Mouse (Mus musculus) 3T3-L1 (cell line): ENCODE results near the gene Senp7.
A peak's percentile ranks its signal among the peaks of the same experiment; 100 is the strongest.
"Not testable (repeated sequence)": the region's sequence is repeated elsewhere in the genome, so short reads cannot be mapped to it uniquely, and the experiment has no call there.

Experiments used
- DNase-seq: peaks from one replicate; pipeline ENCODE4 v3.0.0-alpha.2; 2015; ENCODE audit warnings: low read depth, low spot score

The Senp7 gene

DNA sequence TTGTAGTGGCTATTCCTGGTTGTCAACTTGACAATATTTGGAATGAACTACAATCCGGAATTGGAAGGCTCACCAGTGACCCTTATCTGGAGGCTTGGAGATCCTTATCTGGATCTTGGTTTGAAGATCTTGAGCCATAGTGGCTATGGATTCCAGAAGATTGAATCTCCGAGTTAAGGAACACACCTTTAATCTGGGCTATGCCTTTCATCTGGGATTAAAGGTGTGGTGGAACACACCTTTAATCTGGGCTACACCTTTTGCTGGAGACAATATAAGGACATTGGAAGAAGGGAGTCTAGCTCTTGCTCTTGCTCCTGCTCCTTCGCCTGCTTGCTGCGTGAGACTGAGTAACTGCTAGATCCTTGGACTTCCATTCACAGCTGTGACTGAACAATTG lies at the start of gene Senp7:
Gene Senp7, plus strand, starts transcription at position 301 of the 400 bp plus-strand sequence.
- not testable (repeated sequence) for DNase-seq

DNA sequence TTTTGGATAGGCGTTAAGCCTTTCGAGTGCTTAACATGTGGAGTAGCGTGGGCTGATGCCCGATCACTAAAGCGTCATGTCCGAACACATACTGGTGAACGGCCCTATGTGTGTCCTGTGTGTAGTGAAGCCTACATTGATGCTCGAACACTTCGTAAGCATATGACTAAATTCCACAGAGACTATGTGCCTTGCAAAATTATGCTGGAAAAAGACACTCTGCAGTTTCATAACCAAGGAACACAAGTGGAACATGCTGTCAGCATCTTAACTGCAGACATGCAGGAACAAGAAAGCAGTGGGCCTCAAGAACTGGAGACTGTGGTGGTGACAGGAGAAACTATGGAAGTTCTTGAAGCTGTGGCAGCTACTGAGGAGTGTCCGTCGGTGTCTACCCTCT lies 41.3 kb upstream of the Senp7 start:
- DNase-seq, result no peak

DNA sequence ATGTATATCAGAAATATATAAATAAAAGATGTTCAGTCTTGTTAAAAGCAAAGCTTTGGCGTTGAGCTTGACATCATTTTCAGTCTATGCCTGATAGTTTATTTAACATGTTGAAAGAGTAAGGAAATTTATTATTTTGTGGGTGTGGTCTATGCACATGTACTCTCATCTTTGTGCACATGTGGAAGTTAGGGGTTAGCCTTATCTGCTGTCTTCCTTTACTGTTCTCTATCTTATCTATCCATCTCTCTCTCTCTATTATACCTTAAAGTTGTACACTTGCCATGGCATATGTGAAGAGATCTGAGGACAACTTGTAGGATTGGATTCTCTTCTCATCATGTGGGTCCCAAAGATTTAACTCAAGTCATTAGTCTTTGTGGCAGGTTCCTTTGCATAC lies 39.3 kb upstream of the Senp7 start:
- no peak for DNase-seq

DNA sequence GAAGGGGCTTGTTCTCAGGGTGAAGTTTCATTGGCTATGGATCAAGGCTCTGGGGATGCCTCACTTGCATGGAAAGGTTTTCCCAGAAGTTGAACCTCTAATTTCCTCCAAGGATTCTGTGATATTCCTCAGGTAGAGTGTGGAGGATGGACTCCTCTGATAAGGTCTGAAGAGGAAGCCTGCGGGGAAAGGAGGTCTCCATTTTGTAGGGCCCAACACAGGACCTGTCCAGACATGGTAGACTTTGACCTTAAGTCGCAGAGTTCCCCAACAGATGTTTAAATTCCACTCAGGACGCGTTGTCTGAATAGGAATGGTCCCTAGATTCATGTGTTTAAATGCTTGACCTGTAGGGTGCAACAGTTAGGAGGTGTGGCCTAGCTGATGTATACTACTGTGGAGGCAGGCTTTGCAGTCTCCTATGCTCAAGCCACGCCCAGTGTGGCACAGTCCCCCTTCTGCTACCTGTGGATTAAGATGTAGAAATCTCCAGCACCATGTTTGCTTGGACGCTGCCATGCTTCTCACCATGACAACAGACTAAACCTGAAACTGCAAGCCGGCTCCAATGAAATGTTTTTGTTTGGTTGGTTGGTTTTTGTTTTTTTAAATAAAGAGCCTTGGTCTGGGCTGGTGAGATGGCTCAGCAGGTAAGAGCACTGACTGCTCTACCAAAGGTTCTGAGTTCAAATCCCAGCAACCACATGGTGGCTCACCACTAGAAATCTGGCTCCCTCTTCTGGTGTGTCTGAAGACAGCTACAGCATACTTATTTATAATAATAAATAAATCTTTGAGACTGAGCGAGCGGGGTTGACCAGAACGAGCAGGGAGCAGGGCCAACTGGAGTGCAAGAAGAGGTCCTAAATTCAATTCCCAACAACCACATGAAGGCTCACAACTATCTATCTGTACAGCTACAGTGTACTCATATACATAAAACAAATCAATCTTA lies 35.1 kb upstream of the Senp7 start:
- DNase-seq, result no peak

DNA sequence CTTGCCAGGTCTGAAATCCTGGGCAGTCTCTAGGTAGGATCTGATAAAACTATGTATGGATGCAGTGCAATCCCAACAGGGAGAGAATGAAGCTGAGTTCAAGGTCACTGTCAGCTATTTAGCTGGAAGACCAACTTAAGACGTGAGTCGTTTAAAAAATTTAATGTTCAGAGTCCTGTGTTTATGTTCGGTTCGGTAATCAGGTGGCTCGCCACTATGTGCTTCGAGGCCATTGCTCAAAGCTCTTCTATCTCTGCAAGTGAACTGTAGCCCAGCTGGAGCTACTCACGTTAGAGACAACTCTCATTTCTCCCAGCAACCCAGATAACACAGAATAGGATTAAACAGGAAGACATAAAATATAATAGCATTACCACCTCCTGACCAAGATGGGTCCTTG lies 34.1 kb upstream of the Senp7 start:
- DNase-seq, result no peak

DNA sequence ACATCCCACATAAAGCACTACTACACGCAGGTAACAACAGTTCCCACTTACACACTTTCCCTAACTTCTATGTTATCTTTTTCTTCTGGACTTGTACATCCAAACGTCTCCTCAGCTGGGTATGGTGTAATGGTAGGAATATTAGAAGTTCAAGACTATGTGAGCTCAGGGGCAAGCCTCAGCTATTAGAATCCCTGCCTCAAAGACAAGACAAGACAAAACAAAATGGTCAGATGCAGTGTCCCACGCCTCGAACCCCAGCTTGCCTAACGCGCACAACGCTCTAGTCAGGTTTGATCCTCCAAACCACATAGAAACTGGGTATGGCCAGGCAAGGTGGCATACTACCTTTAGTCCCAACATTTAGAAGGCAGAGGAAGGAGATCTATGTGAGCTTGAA lies 28.5 kb upstream of the Senp7 start:
- no peak for DNase-seq

DNA sequence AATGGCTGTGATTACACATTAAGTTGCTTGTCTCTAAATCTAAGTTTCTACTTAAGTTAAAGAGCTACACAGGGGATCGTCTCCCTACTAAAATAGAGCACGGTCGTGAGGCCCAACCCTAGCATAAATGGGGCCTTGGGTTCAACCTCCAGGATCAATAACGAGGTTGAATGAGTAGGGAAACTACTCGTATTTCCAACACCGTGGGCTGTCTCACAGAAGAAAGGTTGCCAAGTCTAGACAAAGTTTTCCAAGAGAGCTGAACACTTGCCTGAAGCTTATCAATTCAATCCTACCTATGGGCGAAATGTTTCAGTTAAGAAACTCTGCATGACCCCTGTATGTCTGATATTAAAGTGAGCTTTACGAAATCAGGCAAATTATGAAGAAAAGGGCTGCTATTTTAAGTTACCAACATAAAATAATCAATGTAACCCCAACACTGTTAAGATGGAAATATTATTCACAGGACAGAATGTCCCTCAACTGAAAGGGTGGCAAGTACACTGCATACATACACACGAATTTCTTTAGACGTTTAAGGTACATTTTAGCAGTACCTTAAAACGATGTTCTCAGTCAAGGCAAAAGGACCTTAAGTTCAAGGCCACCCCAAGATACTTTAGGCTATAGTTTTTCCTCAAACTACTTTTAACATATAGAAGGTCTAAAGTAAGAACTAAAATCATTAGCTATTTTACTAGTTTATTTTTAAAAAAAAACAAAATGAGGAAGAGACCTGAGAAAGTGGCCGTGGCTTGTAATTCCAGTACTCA lies 20.1 kb upstream of the Senp7 start:
- DNase-seq, result no peak

DNA sequence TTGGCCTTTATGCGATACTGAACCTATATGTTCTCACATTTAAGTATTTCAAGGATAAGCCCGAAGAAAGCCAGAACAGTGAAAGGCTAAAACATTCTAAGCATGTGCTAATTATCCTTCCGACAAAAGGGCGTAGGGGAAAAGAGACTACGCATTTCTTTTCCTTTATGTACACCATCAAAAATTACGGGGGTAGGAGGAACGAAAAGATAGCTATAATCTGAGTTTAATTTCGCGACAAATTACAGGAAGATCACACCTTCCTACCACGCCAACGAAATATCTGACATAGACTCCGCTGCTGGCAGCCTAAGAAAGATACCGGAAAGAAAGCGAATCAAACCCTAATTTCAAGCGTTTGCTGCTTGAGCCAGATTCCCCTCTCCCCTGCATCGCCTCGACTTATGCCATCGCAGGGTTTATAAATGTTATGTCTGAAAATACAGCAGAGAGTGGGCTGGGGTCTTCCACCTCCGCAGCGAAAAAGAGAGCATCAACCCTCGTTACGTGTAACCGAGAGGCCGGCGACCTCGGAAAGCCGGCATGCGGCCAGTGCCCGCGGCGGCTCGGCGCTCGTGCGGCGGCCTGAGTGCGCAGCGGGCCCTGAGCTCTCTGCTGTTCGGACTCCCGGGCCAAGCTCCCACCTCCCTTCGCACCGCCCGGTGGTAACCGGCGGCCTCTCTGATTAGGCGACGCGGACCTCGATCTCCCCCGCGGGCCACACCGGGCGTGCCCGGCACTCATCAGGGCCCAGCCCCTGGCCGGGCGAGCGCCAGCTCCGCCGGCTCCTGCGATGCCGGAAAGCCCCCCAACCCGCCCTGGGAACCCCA lies 19.2 kb upstream of the Senp7 start:
- peak; percentile 52 for DNase-seq

DNA sequence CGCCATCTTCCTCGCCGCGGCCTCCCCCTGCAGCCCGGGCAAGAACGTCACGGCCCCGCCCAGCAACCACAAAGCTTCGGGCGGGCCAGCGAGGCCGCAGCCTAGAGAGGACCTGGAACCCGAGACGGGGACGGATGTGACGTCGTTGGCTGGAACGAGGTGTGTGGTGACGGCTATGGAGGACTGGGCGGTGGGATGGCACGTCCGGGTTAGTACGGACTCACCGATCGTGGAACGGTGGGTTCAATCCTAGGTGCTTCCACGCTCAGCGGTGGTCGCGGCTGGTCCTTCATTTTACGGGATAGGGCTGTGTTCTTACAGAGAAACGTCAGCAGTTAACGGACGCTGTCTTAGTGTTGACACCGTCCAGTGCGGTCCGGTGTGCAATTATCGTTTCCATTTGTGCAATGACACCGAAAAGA lies 18.5 kb upstream of the Senp7 start, which contains the start of gene Pcnp:
Gene Pcnp, minus strand, starts transcription at position 79 of the 422 bp plus-strand sequence.
- DNase-seq, result peak; percentile 99

DNA sequence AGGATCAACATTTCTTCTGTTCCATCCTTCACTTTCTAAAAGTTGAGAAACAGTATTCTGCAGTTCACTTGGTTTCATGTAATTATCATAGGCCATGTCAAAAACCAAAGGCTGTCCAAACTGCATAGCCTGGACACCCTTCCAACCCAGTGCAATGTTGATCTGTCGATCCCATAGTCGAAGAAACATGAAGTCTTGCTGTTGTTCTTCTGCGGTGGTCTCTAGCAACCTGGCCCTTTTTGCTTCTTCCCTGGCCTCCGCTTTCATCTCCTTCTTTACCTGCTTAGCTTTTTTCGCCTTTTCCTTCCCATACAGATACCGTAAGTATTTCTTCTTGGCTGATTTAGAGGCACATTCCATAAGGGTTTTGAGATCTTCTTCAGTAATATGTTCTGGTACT lies 13.6 kb upstream of the Senp7 start:
- no peak for DNase-seq

DNA sequence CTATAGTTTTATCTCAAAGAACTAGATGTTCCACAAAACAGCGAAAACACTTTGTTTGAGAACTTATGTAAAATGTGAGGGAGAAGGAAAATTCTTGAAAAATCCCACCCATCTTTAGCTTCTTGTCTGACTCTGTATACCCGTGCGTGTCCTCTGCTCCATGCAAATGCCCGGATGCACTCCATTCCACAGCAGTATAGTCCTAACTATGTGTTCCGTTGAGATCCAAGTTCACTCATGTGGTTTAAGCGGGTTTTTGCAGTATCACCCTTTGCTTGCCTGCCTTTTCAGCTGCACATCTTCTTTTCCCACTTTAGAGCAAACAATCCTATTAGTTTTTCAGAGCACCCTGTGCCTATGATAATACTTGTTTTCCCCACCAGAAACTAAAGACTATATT lies 11.6 kb upstream of the Senp7 start:
- peak; percentile 60 for DNase-seq

DNA sequence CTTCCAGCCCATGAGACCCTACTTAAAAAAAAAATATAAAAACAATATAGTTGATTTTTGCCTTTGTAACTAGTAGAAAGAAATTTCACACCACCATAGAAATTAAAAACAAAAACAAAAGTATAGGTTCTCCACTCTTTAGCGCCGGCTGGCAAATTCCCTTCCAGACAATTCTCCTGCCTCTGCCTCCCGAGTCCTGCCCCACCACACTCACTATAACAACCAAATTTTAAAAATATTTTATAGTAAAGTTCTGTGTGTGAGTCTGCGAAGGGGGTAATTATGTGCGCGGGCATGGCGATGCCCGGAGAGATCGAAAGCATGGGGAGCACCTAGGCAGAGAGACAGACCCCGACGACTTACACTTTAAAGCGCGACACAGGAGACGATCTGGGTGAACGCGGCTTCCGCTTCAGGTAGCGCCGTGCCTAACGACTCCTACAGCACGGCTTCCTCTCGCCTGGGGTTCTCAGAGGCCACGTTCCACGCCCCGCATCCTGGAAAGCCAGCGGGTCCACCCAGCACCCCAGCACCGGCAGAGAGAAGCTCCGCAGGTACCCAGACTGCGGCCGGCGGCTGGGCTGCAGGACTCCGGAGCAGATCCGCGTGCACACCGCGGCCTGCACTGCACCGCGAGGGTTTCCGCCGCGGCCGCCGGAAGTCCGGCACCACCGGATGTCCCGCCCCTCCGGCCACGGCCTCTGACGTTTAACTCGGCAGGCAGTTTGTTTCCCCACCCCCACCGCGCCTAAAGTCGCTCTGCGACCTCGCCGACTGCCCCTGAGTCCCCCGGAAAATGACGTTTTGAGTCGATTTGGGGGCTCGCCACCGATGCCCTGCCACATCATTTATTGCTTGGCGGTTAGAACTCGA lies 10.8 kb upstream of the Senp7 start, which contains the start of gene Trmt10c:
Gene Trmt10c, minus strand, starts transcription at position 682 of the 873 bp plus-strand sequence.
- peak; percentile 90 for DNase-seq

DNA sequence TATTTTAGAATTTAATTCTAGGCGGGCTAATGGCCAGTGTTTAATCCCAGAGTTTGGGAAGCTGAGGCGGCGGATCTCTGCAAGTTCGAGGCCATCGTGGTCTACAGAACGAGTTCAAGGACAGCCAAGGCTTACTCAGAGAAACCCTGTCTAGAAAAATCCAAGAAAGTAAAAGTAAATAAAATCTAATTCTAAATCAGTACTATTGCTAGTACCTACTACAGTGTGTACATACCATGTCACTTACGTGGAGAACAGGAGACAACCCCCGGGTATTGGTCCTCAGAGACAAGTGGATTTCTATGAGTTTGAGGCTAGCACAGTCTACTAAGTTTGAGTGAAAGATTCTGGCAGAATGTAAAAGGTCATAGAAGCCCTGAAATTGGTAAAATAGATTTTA lies 10.0 kb upstream of the Senp7 start:
- no peak for DNase-seq

DNA sequence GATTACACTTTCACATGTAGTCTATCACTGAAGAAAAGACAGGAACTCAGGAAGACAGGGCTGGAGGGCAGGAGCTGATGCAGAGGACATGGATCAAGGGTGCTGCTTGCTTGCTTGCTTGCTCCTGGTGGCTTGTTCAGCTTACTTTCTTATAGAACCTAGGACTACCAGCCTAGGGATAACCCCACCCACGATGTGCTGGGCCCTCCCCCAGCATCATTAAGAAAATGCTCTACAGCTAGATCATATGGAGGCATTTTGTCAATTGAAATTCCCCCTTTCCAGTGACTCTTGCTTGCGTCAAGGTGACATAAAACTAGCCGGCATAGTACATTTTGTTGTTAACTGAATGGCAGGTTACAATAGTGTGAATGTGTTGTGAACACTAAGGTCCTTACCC lies 7.8 kb downstream of the Senp7 start:
- no peak for DNase-seq

DNA sequence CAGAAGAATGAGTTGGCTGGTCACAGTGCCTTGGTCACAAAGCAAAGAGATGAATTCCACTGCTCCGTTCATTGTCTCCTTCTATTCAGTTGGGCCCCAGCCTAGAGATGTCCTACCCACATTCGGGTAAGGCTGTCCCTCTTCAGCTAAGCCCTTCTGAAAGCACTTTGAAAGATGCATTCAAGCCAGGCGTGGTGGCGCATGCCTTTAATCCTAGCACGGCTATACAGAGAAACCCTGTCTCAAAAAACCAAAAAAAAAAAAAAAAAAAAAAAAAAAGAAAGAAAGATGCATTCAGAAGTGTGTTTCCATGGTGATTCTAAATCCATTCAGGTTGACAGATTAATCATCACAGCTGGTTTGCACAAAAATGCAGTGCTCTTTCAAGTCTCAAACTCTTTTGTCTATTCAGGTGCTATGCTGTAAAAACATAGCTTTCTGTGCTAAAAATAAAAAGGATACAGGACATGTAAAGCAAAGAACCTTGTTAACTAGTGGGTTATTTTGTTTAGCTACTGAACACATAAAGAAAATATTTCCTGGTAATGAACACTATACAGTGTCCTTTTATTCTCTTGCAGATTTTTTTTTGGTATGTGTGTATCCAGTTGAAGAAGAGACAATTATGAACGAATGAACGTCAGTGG lies 8.9 kb downstream of the Senp7 start:
- no peak for DNase-seq

DNA sequence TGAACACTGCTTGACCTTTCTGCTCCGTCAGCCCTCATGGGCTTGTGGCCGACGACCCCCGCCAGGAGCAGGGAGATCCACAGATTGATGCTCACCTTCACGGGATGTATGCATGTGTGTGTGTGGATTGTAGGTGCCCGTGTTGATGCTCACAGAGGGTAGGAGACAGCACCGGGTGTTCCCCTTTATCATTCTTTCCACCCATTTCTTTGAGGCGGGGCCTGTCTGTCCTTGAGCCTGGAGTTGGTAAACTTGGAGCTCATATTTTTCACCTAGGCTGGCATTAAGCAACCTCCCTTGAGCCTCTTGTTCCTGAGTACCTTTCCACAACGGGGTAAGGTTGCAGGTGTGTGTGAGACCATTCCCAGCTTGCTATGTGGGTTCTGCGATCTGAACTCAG lies 10.0 kb downstream of the Senp7 start:
- DNase-seq, result no peak

DNA sequence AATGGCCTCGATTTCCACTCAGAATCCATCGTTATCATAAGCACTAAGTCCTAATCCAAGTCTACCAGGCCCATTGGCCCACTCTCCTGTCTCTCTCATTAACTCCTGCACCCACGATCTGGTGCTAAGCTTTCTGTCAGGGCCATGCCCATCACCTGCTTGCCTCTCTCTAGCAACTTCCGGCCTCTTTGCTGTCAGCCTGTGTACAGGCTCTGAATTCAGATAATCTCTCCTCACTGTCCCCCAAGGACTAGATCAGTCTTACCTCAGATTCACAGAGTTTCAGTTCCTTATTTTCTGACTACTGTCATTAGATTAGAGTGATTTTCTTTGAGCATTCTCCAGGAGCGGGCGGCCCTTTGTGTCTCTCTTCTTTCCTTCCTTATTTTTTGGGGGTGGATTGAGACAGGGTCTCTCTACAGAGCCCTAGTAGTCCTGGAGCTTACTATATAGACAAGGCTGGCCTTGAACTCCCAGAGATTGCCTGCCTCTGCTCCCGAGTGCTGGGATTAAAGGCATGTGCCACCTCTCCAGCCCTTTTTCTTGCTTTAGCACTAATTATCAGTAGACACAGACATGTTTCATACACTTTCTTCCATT lies 14.0 kb downstream of the Senp7 start:
- no peak for DNase-seq

DNA sequence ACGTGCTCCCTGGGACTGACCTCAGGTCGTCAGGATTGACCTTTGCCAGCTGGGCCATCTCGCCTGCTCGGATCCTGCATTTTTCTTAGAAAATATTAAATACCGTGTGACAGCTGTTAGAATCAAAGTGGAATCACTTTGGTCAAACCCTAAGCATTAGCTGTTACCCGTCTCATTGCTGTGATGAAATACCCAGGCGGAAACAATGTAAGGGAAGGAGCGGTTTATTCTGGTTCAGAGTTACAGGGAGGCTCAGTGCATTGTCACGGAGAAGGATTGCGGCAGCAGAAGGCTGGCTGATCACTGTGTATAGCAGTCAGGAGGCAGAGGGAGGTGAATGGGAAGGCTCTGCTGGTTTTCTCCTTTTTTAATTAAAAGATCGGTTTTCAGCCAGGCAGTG lies 14.8 kb downstream of the Senp7 start:
- DNase-seq, result no peak

DNA sequence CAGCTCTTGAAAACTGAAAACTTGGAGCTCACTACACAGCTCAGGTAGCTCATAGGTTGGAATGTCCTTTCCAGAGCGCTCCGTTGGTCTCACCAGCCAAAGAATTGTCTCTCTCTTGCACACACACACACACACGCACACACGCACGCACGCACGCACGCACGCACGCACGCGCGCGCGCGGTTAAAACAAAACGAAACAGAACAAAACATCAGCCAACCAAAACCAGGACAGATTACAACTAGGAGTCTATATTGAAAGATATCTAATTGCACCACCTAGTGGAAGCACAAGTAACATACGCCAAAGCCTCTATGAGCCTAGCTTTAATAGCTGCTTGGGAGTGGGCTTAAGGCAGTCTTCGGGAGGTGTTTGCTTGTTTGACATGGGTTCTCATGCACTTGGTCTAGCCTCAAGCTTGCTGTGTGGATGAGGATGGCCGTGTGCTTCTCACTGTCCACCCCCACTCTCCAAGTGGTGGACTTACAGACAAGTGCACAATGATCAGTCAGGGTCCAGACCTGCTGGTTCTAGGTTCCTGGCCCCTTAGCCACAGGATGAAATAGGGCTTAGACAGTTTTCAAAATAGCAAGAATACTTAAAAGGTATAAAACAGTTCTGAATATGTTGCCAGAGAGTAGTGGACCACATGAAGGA lies 16.3 kb downstream of the Senp7 start:
- DNase-seq, result peak; percentile 76
